In genomic region chr15:83432231-83433031, GRCm38 (mm10) we compare ENCODE assay signal across 1 mouse cellular context.
TF ChIP-seq lines count a peak whose summit lies in the region.

No protein-coding gene starts in this region.

TF ChIP-seq in MEL, 35 proteins besides CTCF, POLR2A, EP300 and RAD21 (continued from another document):
- peak; percentile 91 for TF ChIP-seq SIN3A (IDR thresholded peaks at IDR 0.05; ENCODE audit: low read length)
- no peak for TF ChIP-seq USF1 (IDR thresholded peaks at IDR 0.05; ENCODE audit: low read depth, low read length)
- peak; percentile 49 for TF ChIP-seq NELFE (IDR thresholded peaks at IDR 0.05; ENCODE audit: low read depth, low read length)
- TF ChIP-seq CHD2 (IDR thresholded peaks at IDR 0.05; ENCODE audit: low read length), result no peak
- TF ChIP-seq ZKSCAN1 (IDR thresholded peaks at IDR 0.05; ENCODE audit: low read depth, low read length), result no peak
- no peak; the same call in 1 of the 2 replicates for TF ChIP-seq MAX (IDR thresholded peaks at IDR 0.05; ENCODE audit: low read length)
- peak; percentile 62 for TF ChIP-seq TAL1 (IDR thresholded peaks at IDR 0.05; ENCODE audit: low read length)
